Mouse (Mus musculus) brain, embryonic 14.5 days (tissue): ENCODE results near the gene Olfml3.

Experiments used
- CTCF ChIP-seq: fragments of 200-500 bp; IDR thresholded peaks from 2 replicates; pipeline ENCODE4 v1.5.1; 2012; ENCODE audit warnings: inconsistent platforms, mild to moderate bottlenecking, moderate library complexity, borderline replicate concordance; ENCODE audit not compliant: insufficient read depth, insufficient read length; ENCODE audit errors: extremely low read depth
- POLR2A ChIP-seq: fragments of 200-500 bp; IDR thresholded peaks from 2 replicates; pipeline ENCODE4 v1.6.1; 2012; ENCODE audit warnings: mild to moderate bottlenecking, inconsistent platforms, borderline replicate concordance; ENCODE audit not compliant: poor library complexity, insufficient read depth, insufficient read length, severe bottlenecking; ENCODE audit errors: extremely low read depth

DNA sequence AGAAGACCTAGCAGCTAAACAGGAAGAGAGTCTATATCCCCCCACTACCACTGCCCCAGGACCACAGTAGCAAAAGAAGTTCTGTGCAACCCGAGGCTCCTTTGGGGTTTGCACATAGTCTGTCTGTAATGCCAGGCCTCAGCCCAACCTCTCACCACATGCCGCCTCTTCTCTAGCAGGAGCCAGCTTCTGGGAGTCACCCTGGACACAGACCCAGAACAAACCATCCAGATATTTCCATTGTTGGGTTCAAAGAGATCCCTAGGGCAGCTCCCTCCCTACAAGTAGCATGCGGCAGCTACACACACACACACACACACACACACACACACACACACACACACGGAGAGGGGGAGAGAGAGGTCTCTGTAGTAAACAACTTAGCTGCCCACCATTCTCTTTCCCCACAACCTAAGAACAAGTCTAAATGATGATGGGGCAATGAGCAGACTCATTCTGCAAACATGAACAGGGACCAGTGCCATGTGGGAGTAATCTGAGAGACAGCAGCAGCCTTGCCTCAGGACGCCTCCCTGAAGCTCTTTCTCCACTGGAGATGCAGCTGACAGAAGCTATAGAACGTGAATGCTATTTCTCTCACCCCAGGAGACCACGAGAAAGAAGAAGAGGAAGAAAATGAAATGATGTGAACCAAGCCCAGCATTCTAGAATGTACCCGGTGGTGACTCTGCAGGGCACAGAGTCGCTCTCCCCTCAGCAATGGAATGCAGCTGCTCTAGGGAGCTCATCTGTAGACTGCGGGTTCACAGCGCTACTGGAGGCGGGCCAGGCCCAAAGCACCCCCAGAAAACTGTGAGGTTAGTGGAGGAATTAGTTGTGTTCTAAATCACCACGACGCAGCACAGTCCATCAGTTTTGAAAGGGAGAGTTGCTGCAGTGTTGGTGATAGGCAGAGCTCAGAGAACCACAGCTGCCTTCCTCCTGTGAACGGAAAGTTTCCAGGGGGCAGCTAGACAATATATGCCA is 20.7 kb downstream of the Olfml3 start:
- no peak for TF ChIP-seq CTCF
- no peak for TF ChIP-seq POLR2A
